22 mouse cellular contexts compared by ENCODE assay signal in genomic region chr5:32282345-32282744, GRCm38 (mm10). TPM values are rescaled to one million over a fixed set of nuclear protein-coding genes. Genes with fewer than 3 reads are reported as not detected.
DNase-seq lines count a peak whose midpoint lies in the region; ATAC-seq lines count a peak whose summit lies in the region.
"Had no signal": no experiment of that assay in that cellular context is flagged by ENCODE, and none has a peak within 500 bp of the region (broad histone marks: within the 10 kb centered on the region; RNA-seq: fewer than 3 reads in every experiment).

No protein-coding gene starts in this region.

- no peak overlapping the region for H3K27ac ChIP-seq in heart, embryonic 11.5 days (ENCODE audit: low read depth, low read length)
- H3K27ac ChIP-seq: embryonic facial prominence, embryonic 12.5 days; forebrain, embryonic 15.5 days; heart, adult 2 months; hindbrain, embryonic 15.5 days had no signal

- no peaks in the 10 kb centered on the region; the same call in 1 of the 2 replicates for H3K27me3 ChIP-seq in heart, embryonic 11.5 days (ENCODE audit: control insufficient read depth, insufficient read depth, low read length)
- H3K27me3 ChIP-seq: embryonic facial prominence, embryonic 12.5 days; forebrain, embryonic 15.5 days; heart, embryonic 12.5 days; hindbrain, embryonic 15.5 days; Patski had no signal

- peak; percentile 45 for DNase-seq in heart, adult 11 months
- DNase-seq in lung, adult 18-20 months, result peak; percentile 18 to 41
- DNase-seq in lung, postnatal 14 days, result no peak
- peak; percentile 5 for DNase-seq in adipocyte (ENCODE audit: low spot score)
- DNase-seq in cerebellum, adult 11-12 months, result no peak
- DNase-seq: adrenal gland, adult 8-10 months; cerebellum, adult 11 months; cerebellum, adult 9-10 months; cerebellum, postnatal 25 days; gastrocnemius, postnatal 10 days; heart, adult 2 months had no signal

- no peaks in the 10 kb centered on the region for H3K9me3 ChIP-seq in heart, embryonic 11.5 days (replicated peaks; ENCODE audit: control insufficient read depth, low read length)
- H3K9me3 ChIP-seq: embryonic facial prominence, embryonic 12.5 days; forebrain, embryonic 15.5 days; heart, embryonic 12.5 days; hindbrain, embryonic 15.5 days had no signal

- no peak overlapping the region for H3K9ac ChIP-seq in heart, embryonic 11.5 days (ENCODE audit: low read depth, low read length)
- H3K9ac ChIP-seq: embryonic facial prominence, embryonic 12.5 days; forebrain, embryonic 15.5 days; heart, embryonic 12.5 days; hindbrain, embryonic 15.5 days had no signal

- H3K4me2 ChIP-seq in heart, embryonic 11.5 days, result no peak overlapping the region
- H3K4me2 ChIP-seq: embryonic facial prominence, embryonic 12.5 days; forebrain, embryonic 15.5 days; heart, embryonic 12.5 days; hindbrain, embryonic 15.5 days had no signal

- peaks cover 11% of the 10 kb centered on the region for H3K4me1 ChIP-seq in heart, embryonic 11.5 days (ENCODE audit: control insufficient read depth, insufficient read depth, low read length)

- no peak for ATAC-seq in heart, embryonic 11.5 days (replicated peaks; ENCODE audit: insufficient number of reproducible peaks, low FRiP score, low TSS enrichment)
- ATAC-seq in megakaryocyte progenitor cell, adult 5-6 weeks (replicated peaks; ENCODE audit: poor library complexity), result no peak
- ATAC-seq: activated CD4-positive, CD25-positive, alpha-beta regulatory T cell, adult 4 months; forebrain, embryonic 15.5 days; Patski had no signal

- no peaks in the 10 kb centered on the region for H3K36me3 ChIP-seq in heart, embryonic 11.5 days (ENCODE audit: control insufficient read depth, insufficient read depth, low read length)
- H3K36me3 ChIP-seq: embryonic facial prominence, embryonic 12.5 days; forebrain, embryonic 15.5 days; heart, embryonic 12.5 days; hindbrain, embryonic 15.5 days had no signal

- no peak overlapping the region for H3K4me3 ChIP-seq in heart, embryonic 11.5 days (ENCODE audit: low read depth, low read length)
- H3K4me3 ChIP-seq: embryonic facial prominence, embryonic 12.5 days; forebrain, embryonic 15.5 days; heart, adult 2 months; heart, embryonic 12.5 days; hindbrain, embryonic 15.5 days had no signal

- WGBS in heart, embryonic 11.5 days (ENCODE audit: insufficient replicate concordance), result 60% methylated on average over 4 of the region's 4 CpGs

RNA-seq across cellular contexts. Expression of gene Plb1, which starts 49.8 kb away (rescaled TPM):
- polyA plus RNA-seq in heart, embryonic 11.5 days (2014; fragmentation: Nextera tagmentation; extraction: Ambion mirVana), result 0.97 and 1.4 TPM in 2 replicates
- total RNA-seq in megakaryocyte progenitor cell, adult 5-6 weeks (2015), result not detected in 2 replicates
- 0.17 TPM in 1 of 2 replicates, not detected in the other for total RNA-seq in megakaryocyte progenitor cell, adult 5-6 weeks (2017)
- total RNA-seq: MEL had no signal
- polyA plus RNA-seq: activated CD4-positive, CD25-positive, alpha-beta regulatory T cell, adult 4 months; C2C12; forebrain, embryonic 15.5 days; hindbrain, embryonic 11.5 days; hindbrain, embryonic 15.5 days had no signal

Comparison
In these comparisons a context has a peak if more than half of its experiments do, and no peak if none do; other contexts are left out.
1. DNase-seq: peak in heart, adult 11 months (single experiment), lung, adult 18-20 months (2 of 2) and adipocyte (single experiment); none in lung, postnatal 14 days (single experiment) and cerebellum, adult 11-12 months (single experiment).